Mouse (Mus musculus): ENCODE measurements at regions not wholly inside any gene's neighbourhood (a gene's known extent, or its start where the extent isn't known, plus 50 kb on each side); places are given as distances from the start of the nearest gene placed in this dataset.

GRCm38 (mm10) chr12:16015596-16015995 lies 198.9 kb upstream of the Trib2 start:
- ATAC-seq (replicated peaks; ENCODE audit: insufficient number of reproducible peaks, low FRiP score, low TSS enrichment, poor library complexity, severe bottlenecking): no peak

- ATAC-seq (replicated peaks; ENCODE audit: insufficient number of reproducible peaks, low FRiP score, low TSS enrichment, poor library complexity, severe bottlenecking): no peak
These were observed 198.0 kb upstream of the Trib2 start for GRCm38 (mm10) chr12:16014679-16015078.

- ATAC-seq (replicated peaks; ENCODE audit: insufficient number of reproducible peaks, low FRiP score, low TSS enrichment, poor library complexity, severe bottlenecking): no peak
These were observed 197.3 kb upstream of the Trib2 start for GRCm38 (mm10) chr12:16013861-16014630.

GRCm38 (mm10) chr12:16013354-16013753 lies 196.6 kb upstream of the Trib2 start:
- no peak for ATAC-seq (replicated peaks; ENCODE audit: insufficient number of reproducible peaks, low FRiP score, low TSS enrichment, poor library complexity, severe bottlenecking)

- no peak for ATAC-seq (replicated peaks; ENCODE audit: insufficient number of reproducible peaks, low FRiP score, low TSS enrichment, poor library complexity, severe bottlenecking)
These were observed 195.4 kb upstream of the Trib2 start for GRCm38 (mm10) chr12:16012081-16012480.

- no peak for ATAC-seq (replicated peaks; ENCODE audit: insufficient number of reproducible peaks, low FRiP score, low TSS enrichment, poor library complexity, severe bottlenecking)
These were observed 193.3 kb upstream of the Trib2 start for GRCm38 (mm10) chr12:16009822-16010620.

- peak; percentile 62 for ATAC-seq (replicated peaks; ENCODE audit: insufficient number of reproducible peaks, low FRiP score, low TSS enrichment, poor library complexity, severe bottlenecking)
These were observed 192.2 kb upstream of the Trib2 start for GRCm38 (mm10) chr12:16008763-16009515.

GRCm38 (mm10) chr12:16008261-16008660 lies 191.5 kb upstream of the Trib2 start:
- ATAC-seq (replicated peaks; ENCODE audit: insufficient number of reproducible peaks, low FRiP score, low TSS enrichment, poor library complexity, severe bottlenecking): peak; percentile 62

- no peak for ATAC-seq (replicated peaks; ENCODE audit: insufficient number of reproducible peaks, low FRiP score, low TSS enrichment, poor library complexity, severe bottlenecking)
These were observed 190.0 kb upstream of the Trib2 start for GRCm38 (mm10) chr12:16006688-16007087.

GRCm38 (mm10) chr12:16006286-16006685 lies 189.6 kb upstream of the Trib2 start:
- no peak for ATAC-seq (replicated peaks; ENCODE audit: insufficient number of reproducible peaks, low FRiP score, low TSS enrichment, poor library complexity, severe bottlenecking)

- ATAC-seq (replicated peaks; ENCODE audit: insufficient number of reproducible peaks, low FRiP score, low TSS enrichment, poor library complexity, severe bottlenecking): no peak
These were observed 185.1 kb upstream of the Trib2 start for GRCm38 (mm10) chr12:16001811-16002210.

GRCm38 (mm10) chr12:16001225-16001624 lies 184.5 kb upstream of the Trib2 start:
- no peak for ATAC-seq (replicated peaks; ENCODE audit: insufficient number of reproducible peaks, low FRiP score, low TSS enrichment, poor library complexity, severe bottlenecking)

GRCm38 (mm10) chr12:15998331-15998730 lies 181.6 kb upstream of the Trib2 start:
- no peak for ATAC-seq (replicated peaks; ENCODE audit: insufficient number of reproducible peaks, low FRiP score, low TSS enrichment, poor library complexity, severe bottlenecking)

- no peak for ATAC-seq (replicated peaks; ENCODE audit: insufficient number of reproducible peaks, low FRiP score, low TSS enrichment, poor library complexity, severe bottlenecking)
These were observed 177.1 kb upstream of the Trib2 start for GRCm38 (mm10) chr12:15993866-15994265.

- ATAC-seq (replicated peaks; ENCODE audit: insufficient number of reproducible peaks, low FRiP score, low TSS enrichment, poor library complexity, severe bottlenecking): no peak
These were observed 169.6 kb upstream of the Trib2 start for GRCm38 (mm10) chr12:15986351-15986750.

GRCm38 (mm10) chr12:15985649-15986048 lies 168.9 kb upstream of the Trib2 start:
- ATAC-seq (replicated peaks; ENCODE audit: insufficient number of reproducible peaks, low FRiP score, low TSS enrichment, poor library complexity, severe bottlenecking): no peak

GRCm38 (mm10) chr12:15983591-15984300 lies 167.0 kb upstream of the Trib2 start:
- no peak for ATAC-seq (replicated peaks; ENCODE audit: insufficient number of reproducible peaks, low FRiP score, low TSS enrichment, poor library complexity, severe bottlenecking)

- no peak for ATAC-seq (replicated peaks; ENCODE audit: insufficient number of reproducible peaks, low FRiP score, low TSS enrichment, poor library complexity, severe bottlenecking)
These were observed 165.0 kb upstream of the Trib2 start for GRCm38 (mm10) chr12:15981741-15982140.

GRCm38 (mm10) chr12:15979233-15979632 lies 162.5 kb upstream of the Trib2 start:
- ATAC-seq (replicated peaks; ENCODE audit: insufficient number of reproducible peaks, low FRiP score, low TSS enrichment, poor library complexity, severe bottlenecking): no peak

Data from monocyte, adult 5-6 weeks (primary cell).